Mouse (Mus musculus) kidney, adult 2 months (tissue): ENCODE data around the gene Ipo7.
A peak's percentile ranks its signal among the peaks of the same experiment; 100 is the strongest.
"Not testable (repeated sequence)": the region's sequence is repeated elsewhere in the genome, so short reads cannot be mapped to it uniquely, and the experiment has no call there.

Source experiments
- CTCF ChIP-seq: fragments of 200-500 bp; conservative IDR thresholded peaks from 2 replicates; pipeline ENCODE4 v1.5.1; 2011; ENCODE audit warnings: low read depth, mild to moderate bottlenecking, control low read depth, low read length, moderate library complexity, mixed read lengths; ENCODE audit not compliant: insufficient read depth, insufficient read length
- POLR2A ChIP-seq: fragments of 200-500 bp; IDR thresholded peaks from one replicate; pipeline ENCODE4 v1.6.1; 2011; ENCODE audit warnings: low read depth, low read length, control low read depth

DNA sequence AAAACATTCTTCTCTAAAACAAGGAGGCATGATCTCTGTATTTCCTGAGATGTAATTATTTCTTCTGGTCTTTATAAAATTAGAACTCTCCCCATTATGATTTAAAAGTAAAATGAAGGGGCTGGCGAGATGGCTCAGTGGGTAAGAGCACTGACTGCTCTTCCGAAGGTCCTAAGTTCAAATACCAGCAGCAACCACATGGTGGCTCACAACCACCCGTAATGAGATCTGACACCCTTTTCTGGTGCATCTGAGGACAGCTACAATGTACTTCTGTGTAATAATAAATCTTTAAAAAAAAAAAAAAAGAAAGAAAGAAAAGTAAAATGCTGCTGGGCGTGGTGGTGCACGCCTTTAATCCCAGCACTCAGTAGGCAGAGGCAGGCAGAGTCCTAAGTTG, 40.9 kb upstream of the Ipo7 start:
- TF ChIP-seq POLR2A, result not testable (repeated sequence)
- peak; percentile 35 for TF ChIP-seq CTCF
